Mouse (Mus musculus) ovary, postnatal 14 days (tissue): ENCODE data around the gene Mllt3.
A peak's percentile ranks its signal among the peaks of the same experiment; 100 is the strongest.

Source experiments
- DNase-seq: peaks from one replicate; pipeline ENCODE4 v3.0.0; 2022; ENCODE audit warnings: low spot score

Mllt3 gene

GRCm38 (mm10) chr4:87774515-87774914 is 258.6 kb downstream of the Mllt3 start:
- no peak for DNase-seq

DNA sequence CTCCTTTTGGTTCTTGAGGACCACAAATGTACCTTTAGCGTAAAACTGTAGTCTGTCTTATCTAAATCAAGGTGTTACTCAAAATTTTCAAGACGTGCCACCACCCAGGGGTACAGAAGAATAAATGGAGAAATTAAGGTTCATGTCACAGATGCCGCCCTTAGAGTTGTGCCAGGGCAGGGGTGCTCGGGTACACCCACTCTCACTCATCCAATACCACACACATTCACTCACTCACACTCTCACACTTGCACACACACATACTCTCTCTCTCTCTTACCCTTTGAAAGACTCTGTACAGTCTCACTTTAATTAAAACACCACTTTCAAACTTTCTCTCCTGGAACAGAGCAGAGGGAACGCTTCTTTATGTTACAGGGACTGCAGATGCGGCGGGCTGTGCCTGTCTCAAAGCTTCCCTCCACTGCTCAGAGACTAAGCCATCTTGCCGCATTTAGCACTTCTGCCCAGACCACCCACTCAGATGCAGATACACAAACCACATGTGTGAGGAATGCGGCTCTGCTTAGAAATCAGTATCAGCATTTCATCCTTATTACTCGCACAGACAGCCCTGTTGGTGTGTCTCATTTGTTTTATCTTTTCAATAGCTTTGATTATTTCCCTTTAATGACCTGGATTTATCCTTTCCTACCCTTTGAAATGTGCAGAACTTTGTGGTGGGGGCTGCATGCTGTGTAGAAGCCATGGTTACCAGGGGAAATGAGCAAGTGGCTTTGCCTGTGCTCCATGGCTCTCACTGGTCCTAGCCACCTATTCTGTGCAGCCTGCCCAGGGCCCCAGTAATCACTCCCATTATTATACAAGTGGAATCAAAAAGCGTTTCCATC is 265.2 kb downstream of the Mllt3 start:
- DNase-seq: no peak

GRCm38 (mm10) chr4:87765729-87766128 is 267.4 kb downstream of the Mllt3 start:
- DNase-seq: no peak

- DNase-seq: no peak
Measured at GRCm38 (mm10) chr4:87761075-87761474, 272.1 kb downstream of the Mllt3 start.

DNA sequence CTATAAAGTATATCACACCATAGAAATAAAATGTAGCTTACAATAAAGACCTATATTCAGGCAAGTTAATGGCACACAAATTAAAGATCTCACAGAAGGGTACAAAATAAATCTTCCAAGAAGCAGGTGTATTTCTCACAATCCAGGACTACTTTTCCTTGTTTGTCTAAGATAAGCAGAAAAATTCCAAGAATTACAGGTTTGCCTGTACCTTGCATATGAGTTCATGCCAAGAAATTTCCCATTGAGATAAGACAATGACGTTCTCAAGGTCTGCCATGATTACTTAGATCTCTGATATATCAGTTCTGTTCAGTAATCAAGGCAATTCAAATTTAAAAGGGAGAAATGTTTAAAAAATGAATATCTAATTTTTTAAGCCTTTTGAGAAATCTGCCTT is 272.9 kb downstream of the Mllt3 start:
- no peak for DNase-seq

DNA sequence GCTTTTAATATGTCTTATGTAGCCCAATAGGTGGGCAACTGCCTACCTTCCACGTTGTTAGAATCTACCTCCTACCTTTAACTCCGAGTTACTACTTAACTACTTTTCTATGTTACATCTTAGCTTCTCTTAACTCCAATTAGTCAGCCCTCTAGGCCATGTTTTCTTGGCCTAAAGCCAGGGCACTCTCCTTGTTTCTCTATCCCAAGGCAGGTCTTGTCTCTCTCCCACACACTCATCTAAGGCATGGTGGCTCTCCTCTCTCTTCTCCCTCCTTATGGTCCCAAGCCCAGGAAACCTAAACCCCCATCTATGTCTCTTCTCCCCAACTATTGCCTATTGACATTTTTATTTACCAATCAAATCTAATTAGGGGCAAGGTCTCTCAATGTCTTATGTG is 273.5 kb downstream of the Mllt3 start:
- no peak for DNase-seq

GRCm38 (mm10) chr4:87759110-87759509 is 274.1 kb downstream of the Mllt3 start:
- no peak for DNase-seq

DNA sequence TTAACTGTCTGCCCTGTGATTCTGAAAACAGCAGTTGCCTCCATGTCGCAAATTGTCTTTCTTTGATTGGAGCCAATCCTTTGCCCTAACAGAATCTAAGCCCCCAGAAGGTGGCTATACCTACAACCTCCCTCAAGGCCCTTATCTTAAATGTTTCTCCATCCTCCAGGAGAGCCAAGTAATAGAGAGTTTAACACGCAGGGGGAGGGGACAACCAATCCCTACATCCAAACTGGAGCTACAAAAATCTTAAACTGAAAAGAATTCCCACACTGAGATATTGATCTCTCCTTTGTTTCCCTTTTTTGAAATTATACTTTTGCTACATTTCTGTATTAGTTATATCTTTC is 281.7 kb downstream of the Mllt3 start:
- DNase-seq: no peak

GRCm38 (mm10) chr4:87750856-87751514 is 282.2 kb downstream of the Mllt3 start:
- no peak for DNase-seq

GRCm38 (mm10) chr4:87749532-87750234 is 283.5 kb downstream of the Mllt3 start:
- no peak for DNase-seq

DNA sequence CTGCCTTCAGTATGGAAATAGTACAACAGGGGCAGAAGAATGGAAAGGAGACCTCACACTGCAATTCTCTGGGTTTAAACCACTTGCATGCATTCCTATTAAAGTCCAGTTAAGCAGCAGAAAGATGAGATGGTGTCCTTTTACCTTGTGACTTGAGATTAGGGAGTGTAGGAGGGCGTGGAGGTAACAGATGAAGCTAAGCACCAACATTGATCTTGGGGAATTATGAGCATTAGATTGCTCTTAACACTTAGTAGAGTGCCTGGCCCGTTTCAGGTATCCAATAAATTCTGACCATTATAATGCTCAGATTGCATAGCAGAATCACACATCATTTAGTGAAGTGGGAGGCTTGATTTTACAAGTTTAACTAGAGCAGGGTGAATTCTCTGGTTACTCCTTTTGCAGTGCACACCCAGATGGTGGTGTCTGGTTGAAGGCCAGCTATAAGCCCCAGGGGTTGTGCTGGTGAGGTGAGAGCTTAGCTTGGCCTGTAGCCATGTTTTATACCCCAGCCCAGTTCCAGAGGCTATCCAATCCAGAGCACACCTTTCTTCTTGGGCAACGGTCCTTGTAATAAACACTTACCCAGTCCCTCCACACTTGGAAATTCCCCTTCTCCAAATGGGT is 288.0 kb downstream of the Mllt3 start:
- DNase-seq: no peak

GRCm38 (mm10) chr4:87739524-87740128 is 293.5 kb downstream of the Mllt3 start:
- DNase-seq: no peak

DNA sequence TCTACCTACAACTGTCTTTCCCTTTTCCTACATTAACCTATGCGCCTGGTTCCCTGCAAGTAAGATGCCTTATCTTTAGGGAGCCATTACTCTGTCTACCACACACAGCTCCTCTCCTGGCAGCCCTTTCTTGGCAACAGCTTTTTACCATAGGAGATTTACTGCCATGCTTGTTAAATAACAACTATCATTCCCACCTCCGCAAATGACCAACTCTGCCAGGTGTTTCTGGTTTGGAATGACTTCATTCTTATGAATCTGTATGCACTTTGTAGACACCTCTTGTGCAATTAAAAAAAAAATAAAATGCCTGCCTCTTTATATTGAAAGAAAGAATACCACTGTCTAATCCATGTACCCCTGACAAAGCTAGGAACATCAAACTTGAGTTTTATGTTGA is 294.1 kb downstream of the Mllt3 start:
- no peak for DNase-seq

- peak; percentile 3 for DNase-seq
Measured at GRCm38 (mm10) chr4:87737201-87737806, 295.9 kb downstream of the Mllt3 start.

- DNase-seq: peak; percentile 8
Measured at GRCm38 (mm10) chr4:87736779-87737178, 296.4 kb downstream of the Mllt3 start.

- DNase-seq: no peak
Measured at GRCm38 (mm10) chr4:87731118-87731672, 302.0 kb downstream of the Mllt3 start.

GRCm38 (mm10) chr4:87728581-87728980 is 304.6 kb downstream of the Mllt3 start:
- no peak for DNase-seq

DNA sequence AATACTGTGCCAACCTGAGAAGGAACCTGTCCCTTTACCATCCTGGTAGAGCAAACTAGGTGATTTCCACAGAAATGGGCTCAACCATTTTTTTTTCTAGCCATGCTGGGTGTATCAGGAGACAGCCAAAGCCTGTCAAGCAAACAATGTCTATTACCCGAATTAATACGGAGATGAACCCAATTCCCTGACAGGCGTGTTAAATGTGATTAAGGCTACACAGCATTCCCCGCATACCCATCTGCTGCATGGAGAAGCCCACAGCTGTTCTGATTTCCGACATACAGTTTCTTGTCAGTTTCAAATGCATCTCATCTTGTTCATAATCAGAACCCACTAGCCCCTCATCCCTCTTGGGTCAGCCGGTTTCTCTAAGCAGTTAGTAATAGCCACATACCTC is 309.7 kb downstream of the Mllt3 start:
- no peak for DNase-seq
